Mouse (Mus musculus) brain, adult 2 months (tissue): ENCODE measurements around the gene Zfpl1.

Experiments
- DNase-seq: peaks from one replicate; pipeline ENCODE4 v3.0.0; 2011; ENCODE audit warnings: low read depth, low spot score

Zfpl1 gene

DNA sequence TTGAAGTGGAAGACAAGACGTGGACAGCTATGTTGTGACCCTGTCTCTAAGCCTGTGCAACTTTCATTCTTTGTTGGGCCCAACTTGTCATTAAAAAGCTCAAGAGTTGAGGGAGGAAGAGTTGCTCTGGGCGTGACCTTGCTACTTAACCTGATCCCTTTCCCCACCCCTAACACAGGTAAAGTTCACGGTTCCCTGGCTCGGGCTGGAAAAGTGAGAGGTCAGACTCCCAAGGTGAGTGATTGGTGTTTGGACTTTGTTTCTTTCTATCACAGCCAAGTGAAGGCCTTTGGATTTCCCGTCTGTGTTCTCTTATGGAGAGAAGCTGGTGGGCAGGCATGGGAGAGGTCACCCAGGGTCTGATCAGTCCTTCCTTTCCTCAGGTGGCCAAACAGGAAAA is 25.8 kb downstream of the Zfpl1 start:
- DNase-seq: no peak

DNA sequence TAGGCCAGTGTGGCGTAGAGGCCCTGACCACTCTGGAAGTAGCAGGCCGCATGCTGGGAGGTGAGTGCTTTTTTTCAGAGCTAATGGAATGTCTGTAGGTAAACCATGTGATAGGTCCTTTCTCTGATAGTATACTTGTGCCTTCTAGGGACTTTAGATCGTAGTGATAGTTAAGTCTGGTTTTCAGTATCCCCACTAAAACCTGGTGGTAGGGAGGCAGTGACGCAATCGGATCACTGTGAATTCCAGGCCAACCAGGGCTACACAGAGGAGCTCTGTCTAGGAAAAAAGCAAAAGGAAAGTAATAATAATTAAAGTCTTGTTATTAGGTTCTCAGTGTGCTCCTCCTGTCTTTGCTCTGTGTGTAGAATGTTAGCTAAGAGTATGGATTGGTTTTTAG is 26.2 kb downstream of the Zfpl1 start:
- DNase-seq: no peak

DNA sequence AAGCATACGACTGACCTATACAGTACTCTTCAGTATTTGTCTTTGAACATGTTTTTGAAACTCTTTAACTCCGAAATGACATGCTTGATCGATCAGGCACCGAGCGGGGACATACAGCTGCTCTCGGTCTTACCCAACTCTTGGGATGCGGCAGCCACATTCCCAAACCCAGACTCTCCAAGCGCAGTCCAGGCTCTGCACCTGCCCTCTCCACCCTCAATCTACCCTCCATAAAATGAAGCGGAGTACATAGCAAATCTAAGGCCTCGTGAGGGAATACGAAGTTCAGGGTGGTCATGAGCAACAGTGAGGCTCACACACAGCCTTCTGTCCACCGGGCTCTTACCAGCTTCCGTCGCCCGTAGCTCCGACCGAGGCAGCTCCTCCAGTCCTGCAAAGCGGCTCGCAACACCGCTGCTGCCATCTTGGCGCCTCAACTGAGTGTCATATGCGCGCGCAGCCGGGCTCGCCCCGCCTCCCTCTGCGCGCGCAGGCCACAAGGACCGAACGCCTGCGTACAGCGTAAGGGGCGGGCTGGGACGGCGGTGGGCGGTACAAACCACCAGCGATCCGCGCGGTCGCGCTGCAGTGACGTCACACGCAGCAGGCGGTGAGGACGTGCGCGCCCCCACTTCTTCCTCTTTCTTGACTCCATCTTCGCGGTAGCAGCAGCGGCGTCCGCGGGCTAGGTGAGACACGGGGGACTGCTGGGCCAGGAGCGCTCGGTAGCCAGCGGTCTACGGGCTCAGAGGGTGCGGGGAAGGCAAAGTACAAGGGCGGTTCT is 27.3 kb downstream of the Zfpl1 start, which contains the start of the genes Mrpl49 and Fau:
Gene Mrpl49 (minus strand): TSS at position 473 of the 784 bp plus-strand sequence.
Gene Fau (plus strand): TSS at position 532 of the 784 bp plus-strand sequence.
- DNase-seq: peak; percentile 99

DNA sequence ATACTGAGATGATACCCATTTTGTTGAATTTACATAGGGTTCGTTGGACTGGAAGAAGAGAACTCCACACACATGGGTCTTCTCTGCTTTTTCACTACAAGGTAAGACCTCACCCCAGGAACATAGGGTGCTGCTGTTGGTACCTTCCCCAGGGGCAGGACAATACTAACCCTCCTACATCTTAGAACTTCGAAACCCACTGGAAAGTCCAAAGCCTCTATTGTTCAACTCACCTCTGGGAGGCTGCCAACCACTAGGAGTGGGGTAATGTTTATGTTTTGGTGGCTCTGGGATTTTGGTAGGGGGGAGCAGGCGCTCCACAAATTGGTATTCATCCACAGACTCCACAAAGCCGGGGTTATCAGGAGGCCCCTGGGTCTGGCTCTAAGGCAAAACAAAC is 28.1 kb downstream of the Zfpl1 start:
- no peak for DNase-seq

DNA sequence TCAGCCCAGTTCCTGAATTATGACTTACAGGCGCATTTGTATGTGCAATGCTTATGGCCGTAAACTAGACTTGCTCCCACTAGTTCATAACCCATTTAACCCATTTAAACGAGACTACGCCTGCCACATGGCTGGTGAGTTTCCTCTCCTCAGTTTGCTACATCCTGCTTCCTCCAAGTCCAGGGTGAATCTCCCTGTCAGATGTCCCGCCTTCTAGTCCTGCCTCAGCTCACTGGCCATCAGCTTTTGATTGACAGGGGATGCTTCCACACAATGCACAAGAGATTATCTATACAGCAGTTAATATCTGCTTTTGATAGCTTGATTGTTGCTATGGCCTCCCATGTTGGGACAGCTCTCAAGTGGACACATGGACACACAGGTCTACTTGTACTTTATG is 30.5 kb downstream of the Zfpl1 start:
- no peak for DNase-seq

DNA sequence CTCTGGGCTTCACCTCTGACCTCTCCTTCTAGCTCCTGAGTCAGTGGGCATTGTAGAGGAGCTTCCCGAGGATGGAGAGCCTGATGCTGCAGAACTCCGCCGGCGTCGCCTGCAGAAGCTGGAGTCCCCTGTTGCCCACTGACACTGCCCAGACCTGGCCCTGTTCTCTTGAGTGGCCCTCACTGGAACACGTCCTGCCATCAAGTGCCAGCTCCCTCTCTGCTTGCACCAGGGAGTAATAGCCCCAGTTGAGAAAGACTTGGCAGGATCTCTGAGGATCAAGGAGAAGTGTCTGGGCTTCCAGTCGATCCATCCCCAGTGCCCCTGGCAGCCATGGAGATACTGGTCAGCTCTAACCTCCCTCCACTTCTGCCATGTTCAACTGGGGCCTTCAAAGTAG is 32.2 kb downstream of the Zfpl1 start:
- no peak for DNase-seq

DNA sequence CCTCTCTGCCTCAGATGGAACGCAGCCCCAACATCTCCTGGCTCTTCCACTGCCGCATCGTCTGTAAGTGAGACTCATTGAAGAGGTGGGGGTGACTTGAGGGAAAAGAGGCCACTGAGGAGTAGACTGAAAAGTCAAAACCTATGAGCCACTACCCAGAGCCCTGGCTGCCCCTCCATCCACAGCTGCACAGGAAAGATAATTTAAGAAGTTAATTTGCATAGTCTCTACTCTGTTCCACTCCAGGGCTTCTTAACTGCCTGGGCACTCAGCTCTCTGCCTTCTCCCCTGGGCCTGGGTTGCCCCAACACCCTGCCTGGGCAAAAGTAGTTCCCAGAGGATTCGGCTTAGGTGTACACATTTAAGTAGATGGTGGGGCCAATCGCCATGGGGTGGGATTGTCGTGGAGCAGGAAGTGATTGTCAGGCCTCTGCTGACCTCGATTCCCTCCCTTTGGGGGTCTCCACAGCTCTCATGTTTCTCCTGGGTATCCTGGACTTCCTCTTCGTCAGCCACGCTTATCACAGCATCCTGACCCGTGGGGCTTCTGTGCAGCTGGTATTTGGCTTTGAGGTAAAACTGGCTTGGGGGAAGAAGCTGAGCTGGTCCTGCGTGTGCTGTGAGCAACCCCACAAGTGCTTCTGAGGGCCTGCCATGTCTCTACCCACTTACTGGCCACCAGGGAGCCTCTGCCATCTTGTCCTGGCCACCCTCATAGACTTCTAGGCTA is 35.9 kb downstream of the Zfpl1 start:
- DNase-seq: no peak

DNA sequence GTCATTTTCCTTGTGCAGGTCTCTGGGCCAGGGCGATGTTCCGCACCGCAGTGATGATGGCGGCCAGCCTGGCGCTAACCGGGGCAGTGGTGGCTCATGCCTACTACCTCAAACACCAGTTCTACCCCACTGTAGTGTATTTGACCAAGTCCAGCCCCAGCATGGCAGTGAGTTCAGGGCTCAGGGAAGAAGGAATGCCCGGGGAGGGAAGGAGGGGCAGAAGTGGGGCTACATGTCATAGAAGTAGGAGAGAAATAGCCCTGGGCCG is 36.9 kb downstream of the Zfpl1 start:
- no peak for DNase-seq

DNA sequence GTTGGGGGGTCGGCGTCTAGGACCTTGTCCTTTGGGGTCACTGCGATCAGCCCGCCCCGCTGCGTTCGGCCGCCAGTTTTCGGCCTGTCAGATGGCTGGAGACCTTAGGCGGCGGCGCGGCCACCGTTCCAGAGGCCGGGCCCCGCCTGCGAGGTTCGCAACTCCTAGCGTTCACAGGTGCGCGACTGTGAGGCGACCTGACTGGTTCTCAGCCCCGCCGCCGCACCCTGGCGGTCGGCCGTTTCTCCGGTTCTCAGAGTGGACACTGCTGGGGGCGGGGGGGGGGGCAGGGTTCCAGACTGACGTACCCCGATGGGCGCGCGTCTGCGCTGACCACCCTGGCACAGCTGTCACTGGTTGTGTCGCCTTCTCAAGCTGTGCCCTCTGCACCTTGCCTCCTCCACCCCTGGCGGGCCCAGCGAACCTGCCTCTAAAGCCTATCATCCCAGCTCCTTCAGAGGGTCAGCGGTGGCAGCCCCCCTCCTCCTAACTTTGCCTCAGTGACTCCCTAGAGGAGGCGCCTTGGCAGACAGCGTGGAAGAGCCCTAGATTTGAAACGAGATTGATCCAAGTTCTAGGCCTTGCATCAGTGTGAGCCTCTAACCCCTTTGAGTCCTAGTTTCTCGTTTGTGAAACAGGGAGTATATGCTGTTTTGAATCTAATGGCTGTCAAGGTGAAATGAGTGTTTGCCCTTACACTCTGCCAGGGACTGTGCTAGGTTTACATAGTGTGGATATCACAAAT is 37.4 kb downstream of the Zfpl1 start:
- no peak for DNase-seq

DNA sequence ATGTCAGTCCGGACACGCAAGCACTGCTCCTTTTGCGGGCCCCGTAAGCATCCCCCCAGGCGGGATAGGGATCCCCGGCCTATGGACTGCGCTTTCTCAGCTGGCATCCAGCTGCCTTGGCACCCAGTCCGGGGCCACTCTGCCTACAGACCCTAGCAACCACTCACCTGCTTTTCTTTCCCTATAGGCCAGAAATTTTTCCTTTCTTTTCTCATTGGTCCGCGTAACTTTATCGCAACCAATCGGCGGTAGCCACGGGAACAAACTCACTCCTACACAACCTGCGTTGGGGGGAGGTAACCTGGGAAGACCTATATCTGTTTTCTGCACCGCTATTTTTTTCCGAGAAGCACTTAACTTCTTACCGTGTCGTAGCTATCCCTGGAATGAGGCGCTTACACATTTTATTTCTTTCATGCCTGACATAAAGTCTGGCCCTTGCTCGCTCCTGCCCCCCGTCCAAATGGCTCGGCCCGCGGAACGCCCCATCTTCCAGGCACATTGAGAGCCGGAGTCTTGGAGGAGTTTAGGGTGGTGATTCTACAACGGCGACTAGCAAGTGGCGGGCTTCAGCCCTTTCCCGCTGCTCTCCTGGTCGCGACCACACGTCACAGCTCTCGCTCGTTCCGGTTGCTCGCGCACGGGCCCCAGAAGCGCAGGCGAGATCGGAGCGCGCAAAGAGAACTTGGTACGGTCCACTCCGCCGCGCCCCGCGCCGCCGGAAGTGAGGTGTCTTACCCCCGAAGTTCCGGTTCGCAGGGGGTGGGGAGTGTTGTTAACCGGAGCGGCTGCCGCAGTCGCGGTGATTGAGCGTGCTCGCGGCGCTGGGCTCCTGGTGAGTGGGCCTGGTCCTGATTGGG is 38.2 kb downstream of the Zfpl1 start, which contains the start of gene Syvn1:
Gene Syvn1 (plus strand): TSS at position 283 of the 860 bp plus-strand sequence.
- DNase-seq: peak; percentile 98

DNA sequence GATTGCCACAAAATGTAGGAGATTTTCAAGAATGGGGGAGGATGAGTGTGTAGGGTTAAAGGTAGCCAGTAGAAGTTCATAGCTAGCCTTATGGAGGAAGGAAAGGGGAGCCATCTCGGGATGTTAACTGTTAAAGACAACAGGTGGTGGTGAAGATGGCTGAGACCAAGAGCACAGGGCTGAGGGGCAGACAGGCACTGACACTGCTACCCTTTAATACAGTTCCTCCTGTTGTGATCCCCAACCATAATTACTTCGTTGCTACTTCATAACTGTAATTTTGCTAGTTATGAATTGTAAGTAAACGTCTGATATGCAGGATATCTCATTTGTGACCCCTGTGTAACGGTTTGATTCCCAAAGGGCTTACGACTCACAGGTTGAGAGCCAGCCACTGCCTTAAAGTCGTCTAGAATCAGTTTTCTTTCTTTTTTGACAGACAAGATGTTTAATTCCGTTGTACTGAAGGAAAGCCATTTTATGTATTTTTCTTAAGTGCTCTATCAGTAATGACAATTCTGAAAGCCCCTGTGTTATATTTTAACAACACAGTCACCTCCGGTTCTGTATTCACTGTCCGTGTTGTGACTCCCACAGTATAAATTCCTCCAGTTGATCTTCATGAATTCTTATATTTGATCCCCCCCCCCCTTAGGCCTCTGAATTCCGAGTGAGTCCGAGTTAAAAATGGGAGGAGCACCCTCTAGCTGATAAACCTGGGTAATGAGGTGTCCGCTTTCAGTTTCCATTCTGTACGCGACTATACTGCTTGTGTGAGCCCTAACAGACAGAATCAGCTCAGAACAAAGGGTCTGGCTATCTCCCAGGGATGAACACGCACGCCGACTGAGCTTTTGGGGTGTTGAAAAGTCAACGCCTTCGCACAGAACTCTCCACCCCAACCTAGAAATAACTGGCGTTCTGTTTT is 39.1 kb downstream of the Zfpl1 start:
- DNase-seq: peak; percentile 75

DNA sequence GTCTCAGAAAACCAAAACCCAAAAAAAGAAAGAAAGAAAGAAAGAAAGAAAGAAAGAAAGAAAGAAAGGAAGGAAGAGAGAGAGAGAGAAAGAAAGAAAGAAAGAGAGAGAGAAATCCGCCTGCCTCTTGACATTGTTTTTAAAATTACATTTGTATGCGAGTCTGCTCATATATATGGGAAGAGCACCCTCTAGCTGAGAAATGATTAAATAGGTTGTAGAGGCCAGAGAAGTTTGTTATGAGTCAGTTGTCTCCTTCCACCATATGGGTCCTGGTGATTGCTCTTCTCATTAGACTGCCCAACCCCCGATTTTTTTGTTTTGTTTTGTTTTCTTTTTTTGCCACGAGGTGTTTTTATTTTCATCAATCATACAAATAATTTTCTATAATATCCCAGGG is 40.7 kb downstream of the Zfpl1 start:
- peak; percentile 61 for DNase-seq

DNA sequence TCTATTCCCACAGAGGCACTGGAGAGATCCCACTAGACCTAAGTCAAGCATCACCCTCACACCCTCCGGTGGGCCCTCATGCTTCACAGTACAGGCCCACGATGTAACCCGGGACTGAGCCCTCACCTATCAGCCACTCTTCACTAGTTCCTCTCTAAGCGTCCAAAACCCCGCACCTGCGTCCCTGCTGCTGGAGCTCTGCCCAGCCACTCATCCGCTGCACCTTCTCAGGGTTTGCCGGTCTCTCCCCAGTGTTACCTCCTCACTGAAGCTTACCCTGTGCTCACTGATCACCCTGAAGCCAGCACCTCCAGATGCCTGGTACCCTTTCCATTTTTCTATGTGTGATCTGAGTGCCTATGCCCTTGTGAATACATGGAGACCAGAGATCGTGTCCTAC is 42.5 kb downstream of the Zfpl1 start:
- no peak for DNase-seq

DNA sequence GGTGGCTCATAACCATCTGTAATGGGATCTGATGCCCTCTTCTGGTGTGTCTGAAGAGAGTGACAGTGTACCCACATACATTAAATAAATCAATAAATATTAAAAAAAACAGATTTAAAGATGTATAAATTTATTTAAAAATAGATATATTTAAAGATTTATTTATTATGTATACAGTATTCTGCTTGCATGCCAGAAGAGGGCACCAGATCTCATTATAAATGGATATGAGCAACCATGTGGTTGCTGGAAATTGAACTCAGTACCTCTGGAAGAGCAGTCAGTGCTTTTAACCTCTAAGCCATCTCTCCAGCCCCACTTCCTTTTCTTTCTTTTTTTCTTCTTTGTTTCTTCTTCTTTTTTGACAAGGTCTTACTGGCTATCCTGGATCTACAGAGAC is 44.8 kb downstream of the Zfpl1 start:
- no peak for DNase-seq

DNA sequence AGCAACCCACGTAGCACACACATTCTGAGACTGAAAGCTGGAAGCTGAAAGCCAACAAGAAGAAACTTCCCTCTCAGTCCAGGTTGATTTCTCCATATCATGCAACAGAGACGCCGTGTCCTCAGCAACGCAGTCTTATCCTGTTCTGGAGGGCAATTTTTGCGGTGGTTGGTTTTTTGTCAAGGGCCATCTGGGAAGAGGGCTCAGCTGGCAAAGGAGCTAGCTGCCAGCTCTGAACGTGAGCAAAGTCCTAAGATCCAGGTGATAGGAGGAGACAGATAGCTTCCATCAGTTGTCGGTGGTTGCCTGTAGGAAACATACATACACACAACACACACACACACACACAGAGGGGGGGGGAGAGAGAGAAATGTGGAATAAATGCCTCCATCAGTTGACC is 46.4 kb downstream of the Zfpl1 start:
- peak; percentile 28 for DNase-seq

DNA sequence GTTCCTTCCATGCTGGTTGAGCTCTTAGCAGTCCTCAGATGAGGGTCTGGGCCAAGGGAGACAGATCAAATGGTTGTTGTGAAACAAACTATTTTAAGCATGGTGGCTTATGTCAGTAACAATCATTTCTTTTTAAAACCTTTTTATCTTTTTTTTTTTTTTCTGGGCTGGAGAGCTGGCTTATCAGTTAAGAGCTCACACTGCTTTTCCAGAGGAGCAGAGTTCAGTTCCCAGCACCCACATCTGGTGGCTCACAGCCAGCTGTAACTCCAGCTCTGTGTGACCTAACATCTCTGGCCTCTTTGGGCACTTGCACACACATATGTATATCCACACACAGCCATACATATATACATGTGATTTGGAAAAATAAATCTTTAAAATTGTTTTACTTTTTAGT is 47.1 kb downstream of the Zfpl1 start:
- no peak for DNase-seq

DNA sequence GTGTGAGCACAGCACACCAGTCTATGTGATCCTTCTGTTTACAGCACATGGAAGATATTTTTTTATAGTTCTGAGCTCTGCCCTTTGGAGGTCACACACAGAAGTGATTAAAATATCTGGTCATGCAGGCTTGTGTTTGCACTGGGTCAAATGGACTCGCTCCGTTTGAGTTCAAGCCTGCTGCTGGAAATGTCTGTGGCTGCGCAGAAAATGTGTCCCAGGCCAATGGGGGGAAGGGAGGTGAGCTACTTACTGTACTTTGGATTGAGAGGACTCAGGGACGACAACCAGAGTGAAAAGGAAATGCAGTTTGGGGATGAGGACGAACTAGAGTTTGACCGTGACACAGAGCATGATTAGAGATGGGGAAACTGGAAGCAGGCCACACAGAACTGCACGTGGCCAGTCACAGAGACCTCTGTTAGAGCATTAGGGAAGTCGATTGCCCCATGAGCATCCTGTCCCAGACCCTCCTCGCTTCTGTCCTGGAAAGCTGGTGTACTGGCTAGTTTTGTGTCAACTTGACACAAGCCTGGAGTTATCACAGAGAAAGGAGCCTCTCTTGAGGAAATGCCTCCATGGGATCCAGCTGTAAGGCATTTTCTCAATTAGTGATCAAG is 48.7 kb downstream of the Zfpl1 start:
- no peak for DNase-seq
